Mouse (Mus musculus) heart, postnatal 25 days (tissue): ENCODE results near the gene Defb22. TPM values are rescaled to one million over a fixed set of nuclear protein-coding genes. Genes with fewer than 3 reads are reported as not detected.

Experiments used
- DNase-seq: peaks from one replicate; pipeline ENCODE4 v3.0.0; 2022; ENCODE audit warnings: low spot score
- intact Hi-C: fragments of 180-260 bp; cut with DNase I; formaldehyde crosslinking; loops from one replicate; pipeline ENCODE4 v1.15.1; 2025
- total RNA-seq, 2 experiments: library from RNA; stranded (reverse); gene quantifications; 2 replicates each; pipeline ENCODE4 v1.2.3; 2021

Defb22 gene
- total RNA-seq: not detected

GRCm38 (mm10) chr2:152490038-152490437 is at the start of gene Defb22:
TSS of gene Defb22 (minus strand) at chr2:152490138.
- intact Hi-C loops: no loop called here

GRCm38 (mm10) chr2:152517981-152518380 is 28.0 kb upstream of the Defb22 start, which contains the start of gene Defb28:
TSS of gene Defb28 (plus strand) at chr2:152518255.
- DNase-seq: no peak
- intact Hi-C loops: no loop called here

More at GRCm38 (mm10) chr2:152490038-152490437, at the start of gene Defb22:
- no peak for DNase-seq

GRCm38 (mm10) chr2:152516084-152516483 is 26.1 kb upstream of the Defb22 start:
- intact Hi-C loops: no loop called here
- no peak for DNase-seq

- DNase-seq: no peak
- intact Hi-C loops: no loop called here
Measured at GRCm38 (mm10) chr2:152511592-152511991, 21.7 kb upstream of the Defb22 start, which contains the start of gene Defb26. TSS of gene Defb26 (minus strand) at chr2:152511692.

- intact Hi-C loops: no loop called here
- no peak for DNase-seq
Measured at GRCm38 (mm10) chr2:152503950-152504349, 14.0 kb upstream of the Defb22 start.

- DNase-seq: no peak
- intact Hi-C loops: no loop called here
Measured at GRCm38 (mm10) chr2:152500863-152501229, 10.9 kb upstream of the Defb22 start.

GRCm38 (mm10) chr2:152500204-152500862 is 10.4 kb upstream of the Defb22 start:
- intact Hi-C loops: no loop called here
- no peak for DNase-seq

- intact Hi-C loops: no loop called here
- no peak for DNase-seq
Measured at GRCm38 (mm10) chr2:152498020-152498419, 8.1 kb upstream of the Defb22 start.

GRCm38 (mm10) chr2:152493151-152493550 is 3.2 kb upstream of the Defb22 start:
- no peak for DNase-seq
- intact Hi-C loops: no loop called here

- DNase-seq: no peak
- intact Hi-C loops: no loop called here
Measured at GRCm38 (mm10) chr2:152487024-152487423, 2.9 kb downstream of the Defb22 start.

GRCm38 (mm10) chr2:152481726-152482125 is 8.2 kb downstream of the Defb22 start:
- intact Hi-C loops: no loop called here
- DNase-seq: no peak

- intact Hi-C loops: no loop called here
- DNase-seq: no peak
Measured at GRCm38 (mm10) chr2:152480881-152481280, 9.1 kb downstream of the Defb22 start.

- intact Hi-C loops: no loop called here
- DNase-seq: no peak
Measured at GRCm38 (mm10) chr2:152476763-152477162, 13.2 kb downstream of the Defb22 start, which contains the start of gene Defb20. TSS of gene Defb20 (plus strand) at chr2:152477063.

GRCm38 (mm10) chr2:152472434-152472833 is 17.5 kb downstream of the Defb22 start:
- intact Hi-C loops: no loop called here
- no peak for DNase-seq

GRCm38 (mm10) chr2:152470973-152471372 is 19.0 kb downstream of the Defb22 start:
- DNase-seq: no peak
- intact Hi-C loops: no loop called here

GRCm38 (mm10) chr2:152464570-152465150 is 25.3 kb downstream of the Defb22 start, which contains the start of gene Defb23:
TSS of gene Defb23 (minus strand) at chr2:152464620.
- no peak for DNase-seq
- intact Hi-C loops: no loop called here

- no peak for DNase-seq
- intact Hi-C loops: no loop called here
Measured at GRCm38 (mm10) chr2:152459241-152459640, 30.7 kb downstream of the Defb22 start.

- DNase-seq: no peak
- intact Hi-C loops: loop anchor here (5.0 kb wide), 1 partner anchor 135 kb away; no protein-coding TSS in a partner anchor
Measured at GRCm38 (mm10) chr2:152452101-152452781, 37.7 kb downstream of the Defb22 start.

GRCm38 (mm10) chr2:152450241-152450640 is 39.7 kb downstream of the Defb22 start:
- intact Hi-C loops: loop anchor here (5.0 kb wide), 1 partner anchor 137 kb away; no protein-coding TSS in a partner anchor
- DNase-seq: no peak

GRCm38 (mm10) chr2:152447461-152447860 is 42.5 kb downstream of the Defb22 start:
- DNase-seq: no peak
- intact Hi-C loops: no loop called here

GRCm38 (mm10) chr2:152446642-152447041 is 43.3 kb downstream of the Defb22 start:
- DNase-seq: no peak
- intact Hi-C loops: no loop called here
